Mouse (Mus musculus): ENCODE data around the gene Mnt. TPM values are rescaled to one million over a fixed set of nuclear protein-coding genes. Genes with fewer than 3 reads are reported as not detected.

The Mnt gene
- total RNA-seq, 4 experiments from 2014 or later: 7.4 to 13.4 (median 10.2) TPM

Small RNA genes within 50 kb of the gene (microRNA-seq; reads per million reads assigned to microRNA genes)
- 0.84 reads per million for gene Mir6926

Other genes with a start within 250 kb of the Mnt start
- 10 to 100 TPM; 74.3 to 93.7 (median 83.1) TPM for gene Rap1gap2, start 220.0 kb upstream of the Mnt start, total RNA-seq (2022)
- gene Ccdc92b, start 211.3 kb upstream of the Mnt start, total RNA-seq (2022): under 1 TPM; 0.09 to 0.47 (median 0.21) TPM
- gene Cluh, start 181.4 kb upstream of the Mnt start, total RNA-seq (2022): 100 to 1,000 TPM; 210 to 221 (median 215) TPM
- gene Pafah1b1, start 106.2 kb upstream of the Mnt start, total RNA-seq (2022): 100 to 1,000 TPM; 183 to 223 (median 209) TPM
- gene Mettl16, start 60.1 kb upstream of the Mnt start, total RNA-seq (2022): 10 to 100 TPM; 16.2 to 19.9 (median 17.3) TPM
- 1 to 10 TPM; 5.3 to 6.4 (median 5.8) TPM for gene Sgsm2, start 66.1 kb downstream of the Mnt start, total RNA-seq (2022)
- 10 to 100 TPM; 17.5 to 19.3 (median 17.8) TPM for gene Tsr1, start 67.2 kb downstream of the Mnt start, total RNA-seq (2022)
- 10 to 100 TPM; 16.7 to 22.8 (median 20.2) TPM for gene Smg6, start 94.9 kb downstream of the Mnt start, total RNA-seq (2022)
- 10 to 100 TPM; 26.5 to 31.3 (median 29.1) TPM for gene Srr, start 95.0 kb downstream of the Mnt start, total RNA-seq (2022)

Measured in heart, adult 8-10 months (tissue).